Mouse (Mus musculus): ENCODE measurements around the gene Mrpl46. TPM values are rescaled to one million over a fixed set of nuclear protein-coding genes. Genes with fewer than 3 reads are reported as not detected.

Mrpl46 gene
- total RNA-seq, 2 experiments from 2014 or later = 42.8 to 48.3 TPM

DNA sequence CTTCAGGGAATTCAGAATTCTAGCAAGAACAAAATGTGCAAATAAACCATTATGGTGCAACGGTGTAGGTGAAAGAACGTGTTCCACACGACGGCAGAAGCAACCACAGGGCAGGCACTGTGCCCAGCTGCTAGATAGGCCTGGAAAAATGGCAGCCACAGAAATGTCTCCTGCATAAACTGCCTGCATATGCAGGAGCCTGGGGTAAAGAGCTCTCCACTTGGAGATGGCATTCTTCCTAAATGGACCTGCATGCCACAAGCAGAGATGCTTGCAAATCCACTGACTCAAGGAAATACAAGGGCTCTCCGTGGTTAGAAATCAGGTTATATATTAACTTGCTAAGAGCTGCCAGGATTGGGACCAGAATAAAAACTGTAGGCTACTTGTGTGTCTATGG, 4.6 kb downstream of the Mrpl46 start:
- no peak for DNase-seq
- intact Hi-C loops (cut with DNase I) = no loop called here

DNA sequence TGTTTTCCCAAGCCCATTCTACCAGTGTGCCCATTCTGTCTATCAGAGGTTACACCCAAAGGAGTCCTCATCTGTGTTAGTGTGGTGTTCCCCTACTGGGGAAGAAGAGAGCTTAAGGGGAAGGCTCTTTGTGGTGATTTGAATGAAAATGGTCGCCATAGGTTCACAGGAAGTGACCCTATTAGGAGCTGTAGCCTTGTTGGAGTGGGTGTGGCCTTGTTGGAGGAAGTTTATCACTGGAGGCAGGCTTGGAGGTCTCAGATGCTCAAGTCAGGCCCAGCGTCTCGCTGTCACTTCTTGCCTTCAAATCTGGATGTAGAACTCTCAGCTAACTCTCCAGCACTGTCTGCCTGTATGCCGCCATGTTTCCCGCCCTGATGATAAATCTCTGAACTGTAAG, 12.4 kb downstream of the Mrpl46 start:
- intact Hi-C loops (cut with DNase I) = no loop called here
- no peak for DNase-seq

DNA sequence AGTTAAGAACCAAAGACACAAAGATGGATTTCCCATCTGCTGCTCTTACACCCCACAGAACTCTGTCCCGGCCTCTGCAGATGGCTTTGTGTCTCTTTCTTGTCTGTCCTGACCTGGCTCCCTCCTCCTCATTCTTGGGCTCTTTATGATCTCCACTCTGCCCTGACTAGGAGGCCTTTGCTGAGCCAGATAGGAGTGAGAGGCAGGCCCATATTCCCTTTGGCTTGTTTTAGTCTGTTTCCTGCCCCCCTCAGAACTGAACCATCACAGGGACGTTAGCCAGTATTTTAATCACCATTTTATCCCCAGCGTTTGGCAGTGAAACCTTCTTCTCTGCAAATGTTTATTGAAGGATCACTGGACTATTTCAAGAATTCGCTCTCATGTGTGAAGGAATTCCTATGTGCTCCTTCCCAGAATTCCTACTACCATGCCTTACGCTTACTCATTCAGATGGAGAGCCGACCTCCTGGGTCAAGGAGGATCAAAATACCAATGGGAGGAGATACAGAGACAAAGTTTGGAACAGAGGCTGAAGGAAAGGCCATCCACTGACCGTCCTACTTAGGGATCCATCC, 14.2 kb downstream of the Mrpl46 start:
- intact Hi-C loops (cut with DNase I) = no loop called here
- no peak for DNase-seq

DNA sequence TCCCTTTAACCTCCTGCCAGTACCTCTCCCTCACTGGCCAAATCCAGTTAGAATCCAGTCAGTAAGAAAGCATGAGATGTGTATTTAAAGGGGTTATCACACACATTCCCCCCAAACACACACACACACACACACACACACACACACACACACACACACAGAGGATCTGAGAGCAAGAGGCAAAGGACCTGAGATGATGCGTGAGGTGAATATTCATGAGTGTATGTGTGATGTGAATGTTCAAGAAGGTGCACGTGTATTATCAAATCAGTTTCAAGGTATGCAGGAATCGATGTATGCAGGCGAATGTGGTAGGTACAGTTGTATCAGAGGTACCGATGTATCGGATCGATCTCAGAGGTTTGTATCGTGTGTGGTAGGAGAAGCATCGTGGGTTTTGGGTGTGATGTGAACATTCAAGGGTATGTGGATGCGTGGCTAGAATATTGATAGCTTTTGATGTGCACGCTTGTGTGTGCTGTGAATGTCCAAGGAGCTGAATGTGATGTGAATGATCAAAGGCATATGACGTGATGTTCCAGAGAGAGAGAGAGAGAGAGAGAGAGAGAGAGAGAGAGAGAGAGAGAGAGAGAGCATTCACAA, 15.3 kb downstream of the Mrpl46 start:
- no peak for DNase-seq
- intact Hi-C loops (cut with DNase I) = no loop called here

DNA sequence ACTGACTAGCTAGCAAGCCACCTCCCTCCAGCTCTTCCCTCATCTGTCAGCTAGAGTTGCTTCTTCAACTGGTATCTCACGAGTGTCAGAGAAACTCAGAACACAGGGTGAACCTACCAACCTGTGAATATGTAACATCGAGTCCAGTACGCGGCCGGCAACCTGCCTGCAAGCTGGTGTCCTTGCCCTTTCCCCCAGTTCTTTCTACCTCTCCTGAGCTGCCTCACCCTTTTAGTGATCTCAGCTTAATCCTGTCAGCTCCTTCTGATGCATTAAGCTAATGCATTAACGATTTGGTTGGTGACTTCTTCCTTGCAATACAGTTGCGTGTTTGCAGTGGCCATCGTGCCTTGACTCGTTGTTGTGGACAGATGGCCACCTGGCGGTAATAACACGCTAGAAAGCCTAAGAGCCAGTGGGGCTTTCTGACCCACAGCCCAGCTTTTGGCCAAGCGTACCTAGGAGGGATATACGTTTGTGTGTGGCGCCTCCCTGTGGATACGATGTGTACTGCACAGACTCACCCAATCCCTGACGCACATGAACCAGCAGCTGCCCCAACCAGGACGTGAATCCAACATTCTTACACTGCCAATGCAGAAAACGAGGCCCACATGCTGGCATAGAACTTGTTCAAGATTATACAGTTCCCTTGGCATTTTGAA, 17.2 kb downstream of the Mrpl46 start:
- DNase-seq = peak; percentile 54 to 75
- intact Hi-C loops (cut with DNase I) = no loop called here

DNA sequence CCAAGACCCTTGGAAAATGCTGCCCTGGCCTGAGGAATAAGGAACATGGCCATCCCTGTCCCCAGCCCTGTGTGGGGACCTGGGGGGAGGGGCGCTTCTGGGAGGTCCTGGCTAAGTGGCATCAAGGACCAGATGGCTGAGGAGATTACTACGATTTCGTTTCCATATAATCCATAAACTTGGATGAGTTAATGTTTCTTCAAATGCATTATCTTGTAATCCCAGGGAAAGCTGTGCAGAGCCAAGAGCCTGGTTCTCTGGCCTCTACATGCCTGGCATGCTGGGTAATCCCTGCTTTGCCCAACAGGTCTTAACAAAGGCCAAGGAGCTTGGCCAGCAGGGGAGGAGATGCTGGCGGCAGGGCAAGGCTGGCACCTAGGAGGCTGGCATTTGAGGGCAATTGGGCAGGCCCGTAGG, 18.1 kb downstream of the Mrpl46 start:
- no peak for DNase-seq
- intact Hi-C loops (cut with DNase I) = no loop called here

DNA sequence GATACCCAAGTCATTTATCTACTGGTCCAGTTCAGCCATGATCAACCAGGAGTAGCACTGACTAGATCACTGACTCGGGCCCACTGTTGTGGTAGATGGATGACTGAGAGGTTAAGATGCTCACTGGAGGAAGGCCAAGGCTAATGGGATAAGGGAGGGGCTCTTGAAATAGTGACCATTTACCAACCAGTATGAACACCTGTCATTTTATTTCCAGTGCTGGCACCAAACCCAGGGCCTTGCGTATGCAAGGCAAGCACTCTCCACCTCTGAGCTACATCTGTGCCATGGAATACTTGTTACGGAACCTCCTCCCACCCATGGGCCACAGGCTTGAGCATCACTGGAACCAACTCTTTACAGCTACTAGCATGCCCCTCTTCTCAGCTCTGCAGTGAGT, 19.5 kb downstream of the Mrpl46 start:
- no peak for DNase-seq
- intact Hi-C loops (cut with DNase I) = no loop called here

DNA sequence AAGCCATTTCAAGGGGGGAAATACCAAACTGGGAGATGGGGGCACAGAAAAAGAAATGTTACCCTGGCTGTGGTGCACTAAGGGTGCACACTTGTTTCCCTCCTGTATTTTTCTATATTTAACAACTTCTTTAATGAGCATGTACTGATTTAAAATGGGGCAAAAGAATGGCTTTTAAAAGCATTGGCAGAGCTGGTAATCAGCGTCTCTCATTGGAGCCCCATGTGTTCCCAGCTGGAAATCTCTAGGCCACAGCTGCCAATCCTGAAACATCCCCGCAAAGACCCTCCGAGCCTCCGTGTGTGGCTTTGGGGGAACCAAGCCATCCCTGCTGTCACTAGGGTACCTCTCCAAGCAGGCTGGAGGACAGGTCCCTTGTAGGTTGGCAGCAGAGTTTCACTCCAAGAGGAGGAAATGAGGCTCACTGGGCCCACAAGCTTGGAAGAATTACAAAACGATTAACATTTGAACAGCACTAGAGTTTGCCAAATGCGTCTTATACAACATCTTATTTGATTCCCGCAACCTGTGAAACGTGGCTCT, 28.8 kb downstream of the Mrpl46 start:
- intact Hi-C loops (cut with DNase I) = no loop called here
- DNase-seq = no peak

DNA sequence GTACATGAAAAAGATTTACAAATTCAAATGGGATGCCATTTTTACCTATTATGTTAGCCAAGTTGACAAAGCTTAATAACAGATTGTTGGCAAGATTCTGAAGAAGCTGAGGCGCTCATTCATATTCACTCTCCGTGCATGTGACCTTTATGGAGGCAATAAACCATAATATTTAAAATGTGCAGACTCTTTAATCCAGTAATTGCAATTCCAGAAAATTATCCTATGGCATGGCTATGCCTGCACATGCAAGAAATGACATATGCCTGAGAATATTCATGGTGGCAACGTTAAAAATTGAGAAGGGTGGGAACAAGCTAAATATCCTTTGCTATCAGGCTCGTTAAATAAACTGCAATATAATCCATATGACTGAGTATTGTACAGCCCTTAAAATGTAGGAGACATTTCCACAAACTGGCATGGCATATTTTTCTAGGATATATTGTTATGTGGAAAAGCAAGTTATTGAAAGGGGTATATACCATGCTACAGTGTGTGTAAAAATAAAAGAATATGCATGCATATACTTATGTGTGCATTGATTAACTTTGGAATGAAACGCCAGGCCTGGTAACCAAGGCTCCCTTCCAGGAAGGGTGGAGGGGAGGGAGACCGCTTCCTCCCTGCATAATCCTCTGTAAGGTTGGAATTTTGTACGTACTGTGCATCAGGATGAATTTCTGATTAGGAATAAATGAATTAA, 29.4 kb downstream of the Mrpl46 start:
- intact Hi-C loops (cut with DNase I) = no loop called here
- no peak for DNase-seq

DNA sequence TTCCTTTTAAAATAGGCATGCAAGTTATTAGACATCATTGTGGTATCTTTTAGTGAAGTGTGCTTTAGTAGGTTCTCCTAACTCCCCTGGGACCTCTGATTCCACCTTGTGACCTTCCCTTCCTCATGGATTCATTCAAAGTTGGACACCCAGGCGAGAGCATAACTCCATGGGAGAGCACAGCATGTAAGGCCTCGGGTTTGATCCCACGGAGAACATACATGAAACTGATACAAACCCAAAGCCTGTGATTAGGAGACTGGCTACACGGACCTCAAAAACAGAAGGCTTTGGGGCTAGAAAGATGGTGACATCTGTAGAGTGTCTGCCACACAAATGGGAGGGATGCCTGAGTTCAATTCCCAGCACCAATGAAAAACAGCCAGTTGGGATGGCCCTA, 30.4 kb downstream of the Mrpl46 start:
- DNase-seq = no peak
- intact Hi-C loops (cut with DNase I) = no loop called here

DNA sequence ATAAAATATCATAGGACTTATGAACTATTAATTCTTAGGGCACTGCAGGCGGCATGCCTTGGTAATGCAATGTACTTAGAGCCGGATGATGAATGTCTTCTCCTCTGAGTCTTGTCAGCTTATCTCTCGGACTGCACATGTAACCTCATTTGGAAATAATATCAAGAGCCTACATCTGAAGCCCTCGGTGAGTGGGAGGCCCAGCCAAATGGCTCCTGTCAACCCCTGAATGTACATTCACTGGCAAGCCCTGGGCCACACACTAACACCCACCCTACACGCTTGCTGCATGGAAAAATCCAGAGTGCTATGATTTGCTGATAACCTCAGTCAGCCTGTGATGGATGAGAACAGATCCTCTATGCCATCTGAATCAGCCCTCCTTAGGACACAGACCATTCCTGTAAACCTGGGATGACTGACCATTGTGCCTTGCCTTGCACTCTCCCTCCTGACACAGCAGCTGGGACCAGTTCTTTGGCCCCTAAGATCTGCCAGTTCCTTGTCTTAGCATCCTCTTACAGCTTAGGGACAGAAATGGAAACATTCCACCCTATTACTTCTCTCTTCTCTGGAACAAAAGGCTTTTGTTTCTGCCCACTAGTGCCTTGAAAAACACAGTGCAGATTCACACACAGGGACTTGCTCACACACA, 39.5 kb downstream of the Mrpl46 start:
- intact Hi-C loops (cut with DNase I) = no loop called here
- no peak for DNase-seq

DNA sequence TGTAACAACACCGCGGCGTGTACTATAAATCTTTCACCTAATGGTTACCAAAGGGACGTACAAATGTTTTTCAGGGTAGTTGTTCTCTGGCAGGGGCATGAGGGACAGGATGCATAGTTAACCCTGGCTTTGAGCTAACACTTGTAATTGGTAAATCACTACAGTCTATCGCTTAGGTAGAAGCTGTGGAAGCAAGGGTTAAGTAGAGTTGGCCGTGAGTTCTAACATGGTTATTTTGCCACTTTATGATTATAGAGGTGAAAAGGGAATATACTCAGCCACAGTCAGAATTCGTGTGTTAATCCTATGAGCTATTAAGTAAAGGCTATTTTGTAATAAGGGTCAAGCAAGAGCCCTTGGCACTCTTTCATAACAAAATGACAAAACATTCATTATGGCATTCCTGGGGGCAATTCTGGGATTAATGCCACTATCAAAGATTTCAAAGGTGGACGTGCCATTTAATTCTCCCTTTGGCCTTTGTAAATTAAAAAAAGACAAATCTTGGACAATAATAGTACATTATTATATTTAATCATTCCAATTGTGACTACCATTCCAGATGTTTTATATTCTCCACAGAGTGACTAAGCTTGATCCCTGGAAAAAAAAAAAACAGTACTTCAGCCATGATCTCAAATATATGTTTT, 43.9 kb downstream of the Mrpl46 start:
- DNase-seq = no peak
- intact Hi-C loops (cut with DNase I) = no loop called here

DNA sequence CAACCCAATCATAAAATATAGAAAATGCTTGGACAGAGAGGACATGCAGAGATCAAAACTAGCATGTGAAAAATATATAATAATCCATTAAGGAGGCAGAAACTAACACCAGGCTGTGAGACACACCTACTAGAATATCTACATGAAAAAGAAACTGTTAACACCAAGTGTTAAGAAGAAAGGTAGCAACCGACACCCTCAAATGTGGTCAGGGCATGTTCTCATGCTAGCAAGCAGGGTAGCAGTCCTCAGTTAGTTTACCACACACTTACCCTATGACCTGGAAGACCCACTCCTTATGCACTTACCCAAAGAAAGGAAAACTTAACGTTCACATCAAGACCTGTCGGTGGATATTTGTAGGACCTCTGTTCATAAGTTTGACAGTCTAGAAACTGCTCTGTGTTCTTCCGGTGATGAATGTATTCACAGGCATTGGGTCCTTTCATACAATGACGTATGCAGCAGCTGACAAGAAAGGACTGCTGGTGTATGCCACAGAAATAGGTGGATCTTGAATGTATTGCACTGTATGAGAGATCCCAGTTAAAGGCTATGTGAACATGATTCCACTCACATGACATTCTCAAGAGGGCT, 45.6 kb downstream of the Mrpl46 start, which contains the start of gene Ntrk3:
TSS of gene Ntrk3 (minus strand) at position 399 of the 597 bp plus-strand sequence.
- intact Hi-C loops (cut with DNase I) = no loop called here
- DNase-seq = no peak

DNA sequence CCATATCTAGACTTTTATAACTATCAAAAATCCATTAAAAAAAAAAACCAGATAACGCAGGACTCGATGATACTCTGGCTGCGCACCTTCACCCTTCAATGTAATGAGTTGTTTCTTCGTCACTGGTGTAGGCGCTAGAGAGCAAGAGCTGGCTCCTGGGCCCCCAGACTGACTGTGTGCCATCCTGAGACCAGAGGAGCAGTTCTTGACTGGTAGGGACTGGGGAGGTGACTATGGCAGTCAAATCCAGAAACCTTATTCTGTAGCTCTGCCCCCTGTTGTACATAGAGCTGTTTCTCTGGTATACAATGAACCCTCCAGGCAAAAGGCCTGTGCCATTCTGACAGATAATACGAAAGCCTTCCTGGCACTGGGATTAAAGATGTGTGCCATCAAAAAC, 46.1 kb downstream of the Mrpl46 start:
- no peak for DNase-seq
- intact Hi-C loops (cut with DNase I) = no loop called here

DNA sequence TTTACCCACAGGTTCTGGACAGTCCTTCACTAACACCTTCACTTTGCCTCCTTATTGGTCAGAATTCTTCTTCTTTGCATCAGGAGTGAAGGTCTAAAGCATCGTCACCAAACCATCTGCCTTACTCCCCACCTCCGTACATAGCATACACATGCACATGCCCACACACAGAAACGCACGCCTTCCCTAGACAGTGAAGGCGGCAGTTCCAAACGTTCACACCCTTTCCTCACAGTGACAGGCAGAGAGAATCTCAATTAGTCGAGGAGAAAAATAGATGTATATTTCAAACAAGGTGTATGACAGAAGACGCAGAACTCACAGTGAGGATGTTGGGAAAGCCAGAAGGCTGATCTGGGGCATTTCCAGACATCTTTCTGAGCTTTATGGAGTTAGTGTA, 51.9 kb downstream of the Mrpl46 start:
- no peak for DNase-seq
- intact Hi-C loops (cut with DNase I) = no loop called here

Other genes starting within 250 kb of the Mrpl46 start
- 1 to 10 TPM; 2.5 to 3.5 TPM for gene Ntrk3, start 45.5 kb downstream of the Mrpl46 start, total RNA-seq (2021)
- gene Mrps11, start 412 bp downstream of the Mrpl46 start, total RNA-seq (2021) = 10 to 100 TPM; 45.1 to 46.0 TPM
- gene Det1, start 63.7 kb upstream of the Mrpl46 start, total RNA-seq (2021) = 1 to 10 TPM; 8.6 to 9.9 TPM
- gene Aen, start 112.3 kb upstream of the Mrpl46 start, total RNA-seq (2021) = 10 to 100 TPM; 25.8 to 29.4 TPM
- 10 to 100 TPM; 21.5 to 23.6 TPM for gene Isg20, start 129.9 kb upstream of the Mrpl46 start, total RNA-seq (2021)

Data from heart, postnatal 14 days (tissue).